Mouse (Mus musculus): ENCODE results near the gene Gm340.

Gm340 gene

GRCm38 (mm10) chr19:41581706-41582420 lies at the start of gene Gm340:
Gm340 (plus strand) TSS chr19:41582370.
- no peak for DNase-seq (ENCODE audit: low spot score in 2 of 2)

- no peak for DNase-seq (ENCODE audit: low spot score in 2 of 2)
Measured at GRCm38 (mm10) chr19:41534021-41534420, 48.1 kb upstream of the Gm340 start.

- DNase-seq (ENCODE audit: low spot score in 2 of 2), result no peak
Measured at GRCm38 (mm10) chr19:41556981-41557380, 25.2 kb upstream of the Gm340 start.

GRCm38 (mm10) chr19:41557491-41557890 lies 24.7 kb upstream of the Gm340 start:
- DNase-seq (ENCODE audit: low spot score in 2 of 2), result no peak

- no peak for DNase-seq (ENCODE audit: low spot score in 2 of 2)
Measured at GRCm38 (mm10) chr19:41558891-41559486, 23.2 kb upstream of the Gm340 start.

- DNase-seq (ENCODE audit: low spot score in 2 of 2), result no peak
Measured at GRCm38 (mm10) chr19:41560856-41561255, 21.3 kb upstream of the Gm340 start.

GRCm38 (mm10) chr19:41568791-41569190 lies 13.4 kb upstream of the Gm340 start:
- no peak for DNase-seq (ENCODE audit: low spot score in 2 of 2)

- DNase-seq (ENCODE audit: low spot score in 2 of 2), result no peak
Measured at GRCm38 (mm10) chr19:41573700-41574099, 8.5 kb upstream of the Gm340 start.

GRCm38 (mm10) chr19:41577576-41577975 lies 4.6 kb upstream of the Gm340 start:
- no peak for DNase-seq (ENCODE audit: low spot score in 2 of 2)

- no peak for DNase-seq (ENCODE audit: low spot score in 2 of 2)
Measured at GRCm38 (mm10) chr19:41579311-41579920, 2.8 kb upstream of the Gm340 start.

- no peak for DNase-seq (ENCODE audit: low spot score in 2 of 2)
Measured at GRCm38 (mm10) chr19:41582918-41583514, 846 bp downstream of the Gm340 start.

- DNase-seq (ENCODE audit: low spot score in 2 of 2), result no peak
Measured at GRCm38 (mm10) chr19:41586752-41587151, 4.6 kb downstream of the Gm340 start.

GRCm38 (mm10) chr19:41587431-41588222 lies 5.5 kb downstream of the Gm340 start:
- DNase-seq (ENCODE audit: low spot score in 2 of 2), result no peak

- no peak for DNase-seq (ENCODE audit: low spot score in 2 of 2)
Measured at GRCm38 (mm10) chr19:41589026-41589425, 6.9 kb downstream of the Gm340 start.

- DNase-seq (ENCODE audit: low spot score in 2 of 2), result no peak
Measured at GRCm38 (mm10) chr19:41589681-41590080, 7.5 kb downstream of the Gm340 start.

- DNase-seq (ENCODE audit: low spot score in 2 of 2), result no peak
Measured at GRCm38 (mm10) chr19:41591808-41592207, 9.6 kb downstream of the Gm340 start.

- no peak for DNase-seq (ENCODE audit: low spot score in 2 of 2)
Measured at GRCm38 (mm10) chr19:41597170-41597894, 15.2 kb downstream of the Gm340 start.

- DNase-seq (ENCODE audit: low spot score in 2 of 2), result no peak
Measured at GRCm38 (mm10) chr19:41600647-41601046, 18.5 kb downstream of the Gm340 start.

- no peak for DNase-seq (ENCODE audit: low spot score in 2 of 2)
Measured at GRCm38 (mm10) chr19:41606208-41606987, 24.2 kb downstream of the Gm340 start.

- no peak for DNase-seq (ENCODE audit: low spot score in 2 of 2)
Measured at GRCm38 (mm10) chr19:41611683-41612082, 29.5 kb downstream of the Gm340 start.

Data from cerebellum, postnatal 4 days (tissue).